Mouse (Mus musculus) hindbrain, embryonic 15.5 days (tissue): Measurements from ENCODE around the gene Plagl2. TPM values are rescaled to one million over a fixed set of nuclear protein-coding genes. Genes with fewer than 3 reads are reported as not detected.
"Not testable (repeated sequence)": the region's sequence is repeated elsewhere in the genome, so short reads cannot be mapped to it uniquely, and the experiment has no call there.

Source experiments
- ATAC-seq: fragments of 200-750 bp; cut with Nextera tagmentation; 2 replicates; pipeline ENCODE4 v1.8.0; 2017; ENCODE audit warnings: low read depth, moderate number of reproducible peaks, moderate TSS enrichment; ENCODE audit not compliant: low FRiP score
- H3K27ac ChIP-seq: fragments of 300-500 bp; sonication (generic); replicated peaks from 2 replicates; pipeline ENCODE4 v1.5.1; 2015; ENCODE audit warnings: mild to moderate bottlenecking, inconsistent platforms
- H3K27me3 ChIP-seq: fragments of 300-500 bp; sonication (generic); 2 replicates; pipeline ENCODE4 v1.6.1; 2015; ENCODE audit warnings: control low read depth, inconsistent platforms
- H3K36me3 ChIP-seq: fragments of 300-500 bp; sonication (generic); 2 replicates; pipeline ENCODE4 v1.6.1; 2015; ENCODE audit warnings: control low read depth, inconsistent platforms
- H3K4me1 ChIP-seq: fragments of 300-500 bp; sonication (generic); replicated peaks from 2 replicates; pipeline ENCODE4 v1.6.1; 2015; ENCODE audit warnings: control low read depth, inconsistent platforms
- H3K4me2 ChIP-seq: fragments of 300-500 bp; sonication (generic); 2 replicates; pipeline ENCODE4 v1.6.1; 2015; ENCODE audit warnings: moderate library complexity, mild to moderate bottlenecking, inconsistent platforms
- H3K4me3 ChIP-seq: fragments of 300-500 bp; sonication (generic); 2 replicates; pipeline ENCODE4 v1.5.1; 2015; ENCODE audit warnings: mild to moderate bottlenecking, inconsistent platforms
- H3K9ac ChIP-seq: fragments of 300-500 bp; sonication (generic); 2 replicates; pipeline ENCODE4 v1.6.1; 2015; ENCODE audit warnings: inconsistent platforms
- H3K9me3 ChIP-seq: fragments of 300-500 bp; sonication (generic); 2 replicates; pipeline ENCODE4 v1.6.1; 2016; ENCODE audit warnings: control low read depth, inconsistent platforms
- WGBS: fragments of 180-500 bp; shearing (Covaris S2); methylation state at CpG from one replicate; pipeline ENCODE4 v1.1.7; 2015; 5-methylcytosine and 5-hydroxymethylcytosine counted together
- polyA plus RNA-seq: library from polyadenylated mRNA; unstranded; fragments of >200 nt; fragmentation: Nextera tagmentation; extraction: Ambion mirVana; gene quantifications from 2 replicates; pipeline ENCODE4 v1.2.1, GENCODE M21; 2015

The Plagl2 gene
- 5.8 and 6.2 TPM in 2 replicates for polyA plus RNA-seq

DNA sequence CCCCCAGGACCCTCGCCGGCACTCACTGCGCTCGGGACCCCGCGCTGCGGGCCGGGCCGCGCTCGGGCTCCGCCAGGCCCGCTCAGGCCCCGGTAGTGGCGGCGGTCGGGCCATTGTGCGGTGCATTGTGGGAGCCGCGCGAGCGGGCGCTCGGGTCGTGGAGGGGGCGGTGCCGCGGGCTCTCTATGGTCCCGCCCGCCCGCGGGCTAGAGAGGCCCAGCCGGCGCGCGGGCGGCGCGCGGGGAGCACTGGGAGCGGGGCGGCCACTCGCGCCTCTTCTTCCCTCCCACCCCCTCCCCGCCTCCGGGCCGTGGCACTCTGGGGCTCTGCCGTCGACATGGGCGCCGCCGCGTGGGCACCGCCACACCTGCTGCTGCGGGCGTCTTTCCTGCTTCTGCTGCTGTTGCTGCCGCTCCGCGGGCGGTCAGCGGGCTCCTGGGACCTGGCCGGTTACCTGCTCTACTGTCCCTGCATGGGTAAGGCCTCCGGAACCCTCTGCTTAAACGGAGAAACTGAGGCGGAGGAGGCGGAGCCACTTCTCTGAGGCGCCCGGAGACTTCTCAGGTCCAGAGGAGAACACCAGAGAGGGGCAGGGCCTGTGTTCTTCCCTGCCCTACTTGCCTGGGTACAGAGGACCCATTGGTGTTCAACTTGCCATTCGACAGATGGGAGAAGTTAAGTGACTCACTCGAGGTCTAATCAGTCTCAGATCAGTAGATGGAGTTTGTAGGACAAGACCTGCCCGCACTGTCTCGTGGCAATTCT, at the start of gene Plagl2, which contains the start of gene Pofut1:
Gene Plagl2, minus strand, starts transcription at position 177 of the 765 bp plus-strand sequence.
Gene Pofut1, plus strand, starts transcription at position 284 of the 765 bp plus-strand sequence.
- under 1% methylated on average over 63 of the region's 72 CpGs for WGBS
- Histone ChIP-seq H3K36me3 (no peaks in the 10 kb centered on the region), H3K9ac (peak within 1 kb of the TSS; percentile 99), H3K4me2 (peak within 1 kb of the TSS; percentile 82), H3K27ac (peak within 1 kb of the TSS; percentile 91), H3K9me3 (no peaks in the 10 kb centered on the region), H3K27me3 (no peaks in the 10 kb centered on the region), H3K4me3 (peak within 1 kb of the TSS; percentile 99), H3K4me1 (peaks cover 42% of the 10 kb centered on the region)
- peak; percentile 98 for ATAC-seq

- Histone ChIP-seq H3K9ac (no peak overlapping the region), H3K27me3 (no peaks in the 10 kb centered on the region), H3K9me3 (no peaks in the 10 kb centered on the region), H3K4me3 (no peak overlapping the region), H3K4me1 (peaks cover 18% of the 10 kb centered on the region), H3K27ac (no peak overlapping the region), H3K36me3 (no peaks in the 10 kb centered on the region), H3K4me2 (no peak overlapping the region)
- WGBS = 56% methylated on average over 6 of the region's 6 CpGs
- ATAC-seq = no peak
Measured at GRCm38 (mm10) chr2:153287835-153288234, 46.6 kb upstream of the Plagl2 start.

GRCm38 (mm10) chr2:153286524-153286923, 45.3 kb upstream of the Plagl2 start:
- Histone ChIP-seq H3K27me3 (no peaks in the 10 kb centered on the region), H3K9ac (no peak overlapping the region), H3K27ac (no peak overlapping the region), H3K36me3 (no peaks in the 10 kb centered on the region), H3K4me1 (peaks cover 6% of the 10 kb centered on the region), H3K4me2 (no peak overlapping the region), H3K9me3 (no peaks in the 10 kb centered on the region), H3K4me3 (no peak overlapping the region)
- no peak for ATAC-seq
- WGBS = 88% methylated on average over 4 of the region's 4 CpGs

DNA sequence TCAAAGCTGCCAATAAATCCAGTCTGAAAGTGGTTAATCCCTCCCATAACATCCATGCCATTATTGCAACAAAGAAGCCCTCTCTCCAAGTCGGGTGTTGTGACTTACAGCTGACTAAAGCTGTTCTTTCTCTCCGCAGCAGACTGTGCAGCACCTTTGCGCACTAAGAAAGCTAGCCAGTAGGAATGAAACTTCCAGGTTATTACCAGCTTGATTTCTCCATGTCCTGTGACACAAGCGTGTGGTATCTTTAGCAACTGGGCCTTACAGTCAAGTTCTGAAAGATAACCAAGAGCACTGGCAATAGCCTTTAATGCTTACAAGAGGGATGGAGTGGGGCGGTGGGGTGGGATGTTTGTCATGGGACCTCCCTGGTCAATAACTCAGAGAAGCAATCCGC, 42.7 kb upstream of the Plagl2 start:
- H3K36me3 ChIP-seq = no peaks in the 10 kb centered on the region
- no peak overlapping the region for H3K27ac ChIP-seq
- WGBS = 92% methylated on average over 6 of the region's 6 CpGs
- H3K9ac ChIP-seq = no peak overlapping the region
- H3K27me3 ChIP-seq = no peaks in the 10 kb centered on the region
- no peaks in the 10 kb centered on the region; the same call in 1 of the 2 replicates for H3K4me1 ChIP-seq
- no peak overlapping the region for H3K4me2 ChIP-seq
- no peak overlapping the region for H3K4me3 ChIP-seq
- H3K9me3 ChIP-seq = no peaks in the 10 kb centered on the region
- no peak for ATAC-seq

DNA sequence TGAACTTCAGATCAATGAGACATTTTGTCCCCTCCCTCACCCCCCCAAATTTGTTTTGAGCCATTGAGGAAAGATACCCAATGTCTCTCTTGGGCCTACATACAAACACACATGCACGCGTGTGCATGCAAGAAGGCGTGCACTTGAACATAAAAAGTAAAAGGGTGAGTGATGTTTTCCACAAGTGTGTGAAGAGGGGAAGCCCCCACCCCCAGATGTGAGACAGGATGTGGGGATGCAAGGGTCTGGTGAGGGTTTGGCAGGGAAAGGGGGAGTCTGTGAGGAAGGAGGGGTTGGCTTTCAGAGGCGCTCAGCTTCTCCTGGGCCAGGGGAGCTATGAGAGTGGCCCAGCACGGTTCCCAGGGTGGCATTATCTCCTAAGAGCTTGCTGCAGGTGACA, 37.1 kb upstream of the Plagl2 start:
- Histone ChIP-seq H3K4me2 (no peak overlapping the region), H3K27me3 (no peaks in the 10 kb centered on the region), H3K27ac (no peak overlapping the region), H3K4me1 (no peaks in the 10 kb centered on the region), H3K36me3 (no peaks in the 10 kb centered on the region), H3K4me3 (no peak overlapping the region), H3K9me3 (no peaks in the 10 kb centered on the region), H3K9ac (no peak overlapping the region)
- WGBS = 91% methylated on average over 5 of the region's 5 CpGs
- no peak for ATAC-seq

DNA sequence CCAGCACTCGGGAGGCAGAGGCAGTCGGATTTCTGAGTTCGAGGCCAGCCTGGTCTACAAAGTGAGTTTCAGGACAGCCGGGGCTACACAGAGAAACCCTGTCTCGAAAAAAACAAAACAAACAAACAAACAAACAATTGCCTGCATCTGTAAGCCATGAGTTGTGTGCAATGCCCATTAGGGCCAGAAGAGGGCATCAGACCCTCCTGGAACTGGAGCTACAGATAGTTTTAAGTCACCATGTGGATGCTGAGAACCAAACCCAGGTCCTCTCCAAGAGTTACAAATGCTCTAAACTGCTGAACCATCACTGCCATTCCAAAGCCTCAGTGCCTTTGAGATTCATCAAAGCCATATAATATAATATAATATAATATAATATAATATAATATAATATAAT, 35.6 kb upstream of the Plagl2 start:
- ATAC-seq, H3K4me2 ChIP-seq, H3K27ac ChIP-seq, H3K27me3 ChIP-seq, H3K4me3 ChIP-seq, H3K9me3 ChIP-seq, H3K9ac ChIP-seq, H3K4me1 ChIP-seq, H3K36me3 ChIP-seq: not testable (repeated sequence)
- 92% methylated on average over 5 of the region's 5 CpGs for WGBS

DNA sequence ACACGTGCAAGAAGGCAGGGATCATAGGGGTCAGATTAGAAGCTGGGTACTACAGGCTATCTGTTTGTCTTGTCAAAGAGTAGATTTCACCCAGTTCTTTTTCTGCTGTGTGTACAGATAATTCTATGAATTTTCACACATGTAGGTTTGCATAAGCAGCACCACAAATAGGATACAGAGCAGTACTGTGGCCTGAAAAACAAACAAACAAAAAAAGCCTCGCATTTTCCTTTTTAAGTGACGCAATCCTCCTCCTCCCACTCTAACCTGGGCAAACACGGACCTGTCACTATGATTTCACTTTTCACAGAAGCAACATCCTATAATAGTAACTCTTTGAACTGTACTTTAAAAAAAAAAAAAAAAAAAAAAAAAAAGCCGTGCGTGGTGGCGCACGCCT, 35.2 kb upstream of the Plagl2 start:
- no peak for ATAC-seq
- Histone ChIP-seq H3K9ac (no peak overlapping the region), H3K27ac (no peak overlapping the region), H3K4me3 (no peak overlapping the region), H3K4me1 (no peaks in the 10 kb centered on the region), H3K4me2 (no peak overlapping the region), H3K36me3 (no peaks in the 10 kb centered on the region), H3K27me3 (no peaks in the 10 kb centered on the region), H3K9me3 (no peaks in the 10 kb centered on the region)
- WGBS = 92% methylated on average over 8 of the region's 8 CpGs

DNA sequence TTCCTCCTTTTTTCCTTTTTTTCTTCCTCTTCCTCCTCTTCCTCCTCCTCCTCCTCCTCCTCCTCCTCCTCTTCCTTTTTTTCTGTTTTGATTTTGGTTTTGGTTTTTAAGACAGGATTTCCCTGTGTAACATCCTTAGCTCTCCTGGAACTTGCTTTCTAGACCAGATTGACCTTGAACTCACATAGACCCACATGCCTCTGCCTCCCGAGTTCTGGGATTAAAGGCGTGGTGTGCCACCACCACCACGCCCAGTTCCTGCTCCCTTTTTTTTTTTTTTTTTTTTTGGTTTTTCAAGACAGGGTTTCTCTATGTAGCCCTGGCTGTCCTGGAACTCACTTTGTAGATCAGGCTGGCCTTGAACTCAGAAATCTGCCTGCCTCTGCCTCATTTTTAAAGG, 34.4 kb upstream of the Plagl2 start:
- not testable (repeated sequence) for H3K36me3 ChIP-seq, H3K4me3 ChIP-seq, H3K4me2 ChIP-seq, ATAC-seq, H3K27me3 ChIP-seq, H3K4me1 ChIP-seq, H3K27ac ChIP-seq, H3K9me3 ChIP-seq, H3K9ac ChIP-seq
- 89% methylated on average over 3 of the region's 3 CpGs for WGBS

GRCm38 (mm10) chr2:153274919-153275247, 33.7 kb upstream of the Plagl2 start:
- Histone ChIP-seq H3K27me3 (no peaks in the 10 kb centered on the region), H3K4me3 (no peak overlapping the region), H3K9ac (no peak overlapping the region), H3K4me1 (no peaks in the 10 kb centered on the region), H3K36me3 (no peaks in the 10 kb centered on the region), H3K4me2 (no peak overlapping the region), H3K9me3 (no peaks in the 10 kb centered on the region), H3K27ac (no peak overlapping the region)
- 79% methylated on average over 6 of the region's 6 CpGs for WGBS
- ATAC-seq = no peak

DNA sequence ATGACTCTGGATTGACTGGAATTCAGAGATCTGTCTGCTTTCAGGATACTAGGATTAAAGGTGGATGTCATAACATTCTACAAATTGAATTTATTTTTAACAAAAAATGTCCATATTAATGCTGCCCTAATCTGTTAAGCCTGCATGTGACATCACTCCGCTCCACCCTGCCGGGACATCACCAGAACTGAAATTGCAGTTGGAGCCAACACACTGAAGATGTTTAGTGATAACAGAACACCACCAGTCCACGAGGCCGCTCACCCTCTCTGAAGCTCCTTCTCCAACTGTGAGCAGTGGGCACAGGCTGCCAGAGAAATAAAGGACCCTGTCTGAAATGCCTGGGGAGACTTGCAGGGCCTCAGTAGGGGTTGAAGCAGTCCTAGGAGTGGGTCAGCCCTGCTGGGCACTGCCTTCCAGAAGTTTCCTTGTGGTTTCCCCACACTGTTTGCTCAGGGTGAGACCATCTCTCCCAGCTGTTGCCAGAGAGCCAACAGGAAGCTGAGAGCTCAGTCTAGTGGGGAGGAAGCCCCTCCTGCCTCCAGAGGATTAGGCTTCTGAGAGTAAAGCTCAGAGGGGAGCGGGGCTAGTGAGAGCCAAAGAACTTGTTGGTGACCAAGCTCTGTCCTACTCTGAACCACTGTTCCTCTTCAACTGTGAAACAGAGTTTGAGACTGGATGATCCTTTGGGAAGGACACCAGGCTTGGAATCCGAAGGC, 33.1 kb upstream of the Plagl2 start:
- 83% methylated on average over 6 of the region's 6 CpGs for WGBS

DNA sequence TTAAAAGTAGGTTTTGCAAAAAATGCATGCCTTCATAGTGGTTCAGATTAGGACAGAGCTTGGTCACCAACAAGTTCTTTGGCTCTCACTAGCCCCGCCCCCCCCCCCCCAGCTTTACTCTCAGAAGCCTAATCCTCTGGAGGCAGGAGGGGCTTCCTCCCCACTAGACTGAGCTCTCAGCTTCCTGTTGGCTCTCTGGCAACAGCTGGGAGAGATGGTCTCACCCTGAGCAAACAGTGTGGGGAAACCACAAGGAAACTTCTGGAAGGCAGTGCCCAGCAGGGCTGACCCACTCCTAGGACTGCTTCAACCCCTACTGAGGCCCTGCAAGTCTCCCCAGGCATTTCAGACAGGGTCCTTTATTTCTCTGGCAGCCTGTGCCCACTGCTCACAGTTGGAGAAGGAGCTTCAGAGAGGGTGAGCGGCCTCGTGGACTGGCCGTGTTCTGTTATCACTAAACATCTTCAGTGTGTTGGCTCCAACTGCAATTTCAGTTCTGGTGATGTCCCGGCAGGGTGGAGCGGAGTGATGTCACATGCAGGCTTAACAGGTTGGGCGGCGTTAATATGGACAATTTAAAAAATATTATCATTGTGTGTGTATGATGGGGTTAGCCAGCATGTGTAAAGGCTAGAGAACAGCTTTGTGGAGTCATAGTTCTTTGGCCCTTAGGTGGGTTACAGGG, 29.1 kb upstream of the Plagl2 start:
- ATAC-seq, H3K9ac ChIP-seq, H3K9me3 ChIP-seq, H3K27me3 ChIP-seq, H3K27ac ChIP-seq, H3K4me1 ChIP-seq, H3K36me3 ChIP-seq, H3K4me3 ChIP-seq, H3K4me2 ChIP-seq: not testable (repeated sequence)
- WGBS = 72% methylated on average over 8 of the region's 8 CpGs

More for the DNA sequence above, 33.1 kb upstream of the Plagl2 start:
- not testable (repeated sequence) for H3K36me3 ChIP-seq, H3K4me2 ChIP-seq, H3K27ac ChIP-seq, ATAC-seq, H3K4me1 ChIP-seq, H3K4me3 ChIP-seq, H3K27me3 ChIP-seq, H3K9ac ChIP-seq, H3K9me3 ChIP-seq

DNA sequence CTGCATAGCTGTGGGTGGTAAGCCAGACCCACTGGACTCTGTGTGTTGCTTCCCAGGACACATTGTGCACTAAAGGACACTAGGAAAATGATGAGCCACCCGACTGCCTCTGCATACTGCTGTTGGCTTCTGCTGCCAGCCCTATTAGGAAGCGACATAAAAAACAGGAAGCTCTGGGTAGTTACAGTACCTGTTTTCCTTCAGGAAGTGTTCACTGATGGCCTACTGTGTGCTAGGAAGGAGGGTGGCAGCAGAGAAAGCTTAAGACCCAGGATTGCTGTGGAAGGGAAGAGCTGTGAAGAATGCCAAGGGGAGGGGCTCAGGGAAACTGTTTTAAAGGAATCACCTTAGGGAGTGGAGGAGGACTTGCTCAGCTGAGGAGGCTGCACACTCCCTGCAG, 26.1 kb upstream of the Plagl2 start:
- H3K9ac ChIP-seq = no peak overlapping the region
- H3K36me3 ChIP-seq = peaks cover 27% of the 10 kb centered on the region
- H3K4me3 ChIP-seq = no peak overlapping the region
- no peak overlapping the region for H3K27ac ChIP-seq
- no peak overlapping the region for H3K4me2 ChIP-seq
- WGBS = 89% methylated on average over 2 of the region's 2 CpGs
- H3K4me1 ChIP-seq = no peaks in the 10 kb centered on the region
- no peaks in the 10 kb centered on the region for H3K27me3 ChIP-seq
- no peaks in the 10 kb centered on the region for H3K9me3 ChIP-seq
- ATAC-seq = no peak
